Mouse (Mus musculus): ENCODE results near the gene Dok7. TPM values are rescaled to one million over a fixed set of nuclear protein-coding genes. Genes with fewer than 3 reads are reported as not detected.

Gene Dok7
- polyA plus RNA-seq, 1 experiment from 2014 or later: 1.1 TPM

DNA sequence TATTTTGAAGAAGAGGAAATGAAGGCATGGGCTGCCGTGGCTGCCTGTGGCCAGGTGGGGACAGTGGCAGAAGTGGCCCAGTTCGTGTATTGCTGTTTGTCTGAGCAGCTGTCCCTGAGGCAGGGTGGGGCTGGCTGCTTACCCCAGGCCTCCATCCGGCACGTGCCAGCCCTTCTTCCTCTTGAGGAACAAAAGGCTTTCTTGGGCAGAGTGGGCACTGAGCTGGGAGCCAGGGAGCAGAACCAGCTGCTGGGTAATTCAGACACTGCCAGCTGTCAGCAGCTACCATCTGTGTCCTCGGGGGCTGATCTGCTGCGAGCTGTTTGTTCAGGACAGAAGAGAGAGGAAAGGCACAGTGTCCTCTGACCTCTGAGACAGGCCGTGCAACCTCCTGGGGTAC lies 14.4 kb downstream of the Dok7 start:
- H3K36me3 ChIP-seq (ENCODE audit: control insufficient read depth, insufficient read depth, low read length): no peaks in the 10 kb centered on the region
- H3K4me2 ChIP-seq (ENCODE audit: low read depth): no peak overlapping the region
- no peak overlapping the region for H3K4me3 ChIP-seq (ENCODE audit: low read depth, low read length)
- H3K4me1 ChIP-seq (ENCODE audit: control insufficient read depth, insufficient read depth, low read length): no peaks in the 10 kb centered on the region
- no peak for ATAC-seq (ENCODE audit: insufficient read depth, low FRiP score, low TSS enrichment)
- H3K27ac ChIP-seq (ENCODE audit: low read depth, low read length): no peak overlapping the region
- H3K9ac ChIP-seq (ENCODE audit: low read length): no peak overlapping the region
- no peaks in the 10 kb centered on the region for H3K27me3 ChIP-seq (ENCODE audit: control insufficient read depth, insufficient read depth, low read length)
- DNase-seq (ENCODE audit: low spot score): no peak
- WGBS: 48% methylated on average over 7 of the region's 7 CpGs
- no peaks in the 10 kb centered on the region for H3K9me3 ChIP-seq (ENCODE audit: control insufficient read depth, low read length)

- no peak for DNase-seq (ENCODE audit: low spot score)
- no peak overlapping the region for H3K9ac ChIP-seq (ENCODE audit: low read length)
- H3K4me1 ChIP-seq (ENCODE audit: control insufficient read depth, insufficient read depth, low read length): no peaks in the 10 kb centered on the region
- no peak for ATAC-seq (ENCODE audit: insufficient read depth, low FRiP score, low TSS enrichment)
- no peak overlapping the region for H3K27ac ChIP-seq (ENCODE audit: low read depth, low read length)
- no peaks in the 10 kb centered on the region for H3K27me3 ChIP-seq (ENCODE audit: control insufficient read depth, insufficient read depth, low read length)
- no peaks in the 10 kb centered on the region for H3K36me3 ChIP-seq (ENCODE audit: control insufficient read depth, insufficient read depth, low read length)
- H3K4me3 ChIP-seq (ENCODE audit: low read depth, low read length): no peak overlapping the region
- H3K9me3 ChIP-seq (ENCODE audit: control insufficient read depth, low read length): no peaks in the 10 kb centered on the region
- H3K4me2 ChIP-seq (ENCODE audit: low read depth): no peak overlapping the region
- 92% methylated on average over 6 of the region's 6 CpGs for WGBS
Observed at GRCm38 (mm10) chr5:35071855-35072254, 15.3 kb downstream of the Dok7 start.

DNA sequence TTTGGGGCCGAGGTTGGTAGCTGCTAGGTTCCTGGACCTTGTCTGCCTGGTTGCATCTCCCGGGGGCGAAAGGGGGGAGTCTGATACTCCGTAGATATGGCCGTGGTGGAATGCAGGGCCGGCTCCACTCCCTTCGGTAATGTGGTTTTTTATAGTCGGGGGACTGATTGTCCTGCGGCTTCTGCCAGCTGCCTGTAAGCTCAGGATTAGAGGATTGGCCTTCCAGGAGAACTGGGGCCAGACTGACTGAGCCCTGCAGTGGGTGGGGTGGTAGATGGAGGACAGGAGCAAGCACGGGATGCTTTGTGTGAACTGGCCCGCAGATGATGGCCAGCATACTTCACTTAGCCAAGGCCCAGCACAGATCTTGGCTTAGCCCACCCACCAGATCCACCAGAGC lies 16.7 kb downstream of the Dok7 start:
- ATAC-seq (ENCODE audit: insufficient read depth, low FRiP score, low TSS enrichment): no peak
- Histone ChIP-seq H3K4me3 (ENCODE audit: low read depth, low read length) (no peak overlapping the region), H3K27ac (ENCODE audit: low read depth, low read length) (no peak overlapping the region), H3K4me2 (ENCODE audit: low read depth) (no peak overlapping the region), H3K27me3 (ENCODE audit: control insufficient read depth, insufficient read depth, low read length) (no peaks in the 10 kb centered on the region), H3K9me3 (ENCODE audit: control insufficient read depth, low read length) (no peaks in the 10 kb centered on the region), H3K9ac (ENCODE audit: low read length) (no peak overlapping the region), H3K4me1 (ENCODE audit: control insufficient read depth, insufficient read depth, low read length) (no peaks in the 10 kb centered on the region), H3K36me3 (ENCODE audit: control insufficient read depth, insufficient read depth, low read length) (no peaks in the 10 kb centered on the region)
- no peak for DNase-seq (ENCODE audit: low spot score)
- 81% methylated on average over 11 of the region's 11 CpGs for WGBS

GRCm38 (mm10) chr5:35073992-35074391 lies 17.4 kb downstream of the Dok7 start:
- WGBS: 75% methylated on average over 9 of the region's 9 CpGs
- Histone ChIP-seq H3K4me2 (ENCODE audit: low read depth) (no peak overlapping the region), H3K27me3 (ENCODE audit: control insufficient read depth, insufficient read depth, low read length) (peaks cover 5% of the 10 kb centered on the region), H3K36me3 (ENCODE audit: control insufficient read depth, insufficient read depth, low read length) (no peaks in the 10 kb centered on the region), H3K9ac (ENCODE audit: low read length) (no peak overlapping the region), H3K4me1 (ENCODE audit: control insufficient read depth, insufficient read depth, low read length) (no peaks in the 10 kb centered on the region), H3K27ac (ENCODE audit: low read depth, low read length) (no peak overlapping the region), H3K4me3 (ENCODE audit: low read depth, low read length) (no peak overlapping the region), H3K9me3 (ENCODE audit: control insufficient read depth, low read length) (no peaks in the 10 kb centered on the region)
- DNase-seq (ENCODE audit: low spot score): no peak
- ATAC-seq (ENCODE audit: insufficient read depth, low FRiP score, low TSS enrichment): no peak

DNA sequence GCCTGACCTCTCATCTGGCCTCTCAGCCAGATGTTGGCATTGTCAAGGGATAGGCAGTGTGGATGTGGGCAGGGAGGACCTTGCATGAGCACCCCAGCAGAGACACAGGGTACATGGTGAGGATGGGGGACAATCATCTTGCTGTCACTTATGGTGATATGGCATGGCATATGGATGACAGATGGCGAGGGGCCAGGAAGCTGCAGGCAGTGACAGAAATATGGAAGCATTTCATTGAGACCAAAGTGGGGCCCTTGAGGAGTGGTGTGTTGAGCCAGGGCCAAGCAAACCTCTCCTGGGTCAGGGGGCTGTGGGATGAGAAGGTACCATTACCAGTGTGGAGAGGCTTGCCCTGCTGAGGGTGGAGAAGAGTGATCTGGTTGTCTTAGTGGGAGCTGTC lies 19.8 kb downstream of the Dok7 start:
- H3K27me3 ChIP-seq (ENCODE audit: control insufficient read depth, insufficient read depth, low read length): peaks cover 12% of the 10 kb centered on the region
- H3K36me3 ChIP-seq (ENCODE audit: control insufficient read depth, insufficient read depth, low read length): no peaks in the 10 kb centered on the region
- no peak overlapping the region for H3K4me3 ChIP-seq (ENCODE audit: low read depth, low read length)
- no peaks in the 10 kb centered on the region for H3K4me1 ChIP-seq (ENCODE audit: control insufficient read depth, insufficient read depth, low read length)
- 93% methylated on average over 1 of the region's 1 CpGs for WGBS
- no peaks in the 10 kb centered on the region for H3K9me3 ChIP-seq (ENCODE audit: control insufficient read depth, low read length)
- no peak overlapping the region for H3K4me2 ChIP-seq (ENCODE audit: low read depth)
- H3K27ac ChIP-seq (ENCODE audit: low read depth, low read length): no peak overlapping the region
- ATAC-seq (ENCODE audit: insufficient read depth, low FRiP score, low TSS enrichment) (no peak), DNase-seq (ENCODE audit: low spot score) (no peak)
- H3K9ac ChIP-seq (ENCODE audit: low read length): no peak overlapping the region

GRCm38 (mm10) chr5:35079101-35079500 lies 22.5 kb downstream of the Dok7 start:
- H3K4me2 ChIP-seq (ENCODE audit: low read depth): no peak overlapping the region
- H3K9me3 ChIP-seq (ENCODE audit: control insufficient read depth, low read length): no peaks in the 10 kb centered on the region
- DNase-seq (ENCODE audit: low spot score): no peak
- no peak overlapping the region for H3K4me3 ChIP-seq (ENCODE audit: low read depth, low read length)
- no peak for ATAC-seq (ENCODE audit: insufficient read depth, low FRiP score, low TSS enrichment)
- H3K27ac ChIP-seq (ENCODE audit: low read depth, low read length): no peak overlapping the region
- no peaks in the 10 kb centered on the region for H3K4me1 ChIP-seq (ENCODE audit: control insufficient read depth, insufficient read depth, low read length)
- peaks cover 12% of the 10 kb centered on the region for H3K27me3 ChIP-seq (ENCODE audit: control insufficient read depth, insufficient read depth, low read length)
- WGBS: 38% methylated on average over 18 of the region's 18 CpGs
- no peak overlapping the region for H3K9ac ChIP-seq (ENCODE audit: low read length)
- H3K36me3 ChIP-seq (ENCODE audit: control insufficient read depth, insufficient read depth, low read length): no peaks in the 10 kb centered on the region

DNA sequence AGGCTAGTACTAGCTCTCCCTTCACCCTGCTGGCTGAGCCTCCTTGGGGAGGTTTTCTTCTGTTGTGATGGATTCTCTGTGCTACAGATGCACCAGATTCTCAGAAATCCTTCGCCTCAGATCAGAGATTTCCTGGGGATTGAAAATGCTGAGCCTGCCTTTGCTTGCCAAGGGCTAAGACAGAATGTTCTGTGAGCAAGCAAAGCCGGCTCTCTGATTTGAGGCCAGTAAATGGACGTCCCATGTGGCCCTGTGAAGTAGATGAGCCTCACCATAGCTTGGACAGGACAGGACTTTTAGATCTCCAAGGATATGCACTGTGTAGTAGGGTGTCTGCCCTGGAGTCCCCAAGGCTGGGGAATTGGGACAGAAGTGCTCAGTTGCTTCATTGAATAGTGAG lies 28.3 kb downstream of the Dok7 start:
- H3K9ac ChIP-seq (ENCODE audit: low read length): no peak overlapping the region
- DNase-seq (ENCODE audit: low spot score): no peak
- H3K4me2 ChIP-seq (ENCODE audit: low read depth): no peak overlapping the region
- no peak overlapping the region for H3K27ac ChIP-seq (ENCODE audit: low read depth, low read length)
- no peaks in the 10 kb centered on the region for H3K27me3 ChIP-seq (ENCODE audit: control insufficient read depth, insufficient read depth, low read length)
- H3K4me1 ChIP-seq (ENCODE audit: control insufficient read depth, insufficient read depth, low read length): no peaks in the 10 kb centered on the region
- WGBS: 69% methylated on average over 3 of the region's 3 CpGs
- H3K4me3 ChIP-seq (ENCODE audit: low read depth, low read length): no peak overlapping the region
- no peaks in the 10 kb centered on the region for H3K9me3 ChIP-seq (ENCODE audit: control insufficient read depth, low read length)
- no peaks in the 10 kb centered on the region for H3K36me3 ChIP-seq (ENCODE audit: control insufficient read depth, insufficient read depth, low read length)
- ATAC-seq (ENCODE audit: insufficient read depth, low FRiP score, low TSS enrichment): no peak

- Histone ChIP-seq H3K27me3 (ENCODE audit: control insufficient read depth, insufficient read depth, low read length) (no peaks in the 10 kb centered on the region), H3K4me1 (ENCODE audit: control insufficient read depth, insufficient read depth, low read length) (no peaks in the 10 kb centered on the region), H3K4me2 (ENCODE audit: low read depth) (no peak overlapping the region), H3K9ac (ENCODE audit: low read length) (no peak overlapping the region), H3K36me3 (ENCODE audit: control insufficient read depth, insufficient read depth, low read length) (peaks cover 3% of the 10 kb centered on the region; the same call in 1 of the 2 replicates), H3K9me3 (ENCODE audit: control insufficient read depth, low read length) (no peaks in the 10 kb centered on the region), H3K27ac (ENCODE audit: low read depth, low read length) (no peak overlapping the region), H3K4me3 (ENCODE audit: low read depth, low read length) (no peak overlapping the region)
- DNase-seq (ENCODE audit: low spot score) (peak; percentile 61), ATAC-seq (ENCODE audit: insufficient read depth, low FRiP score, low TSS enrichment) (no peak)
- WGBS: 66% methylated on average over 9 of the region's 9 CpGs
Observed at GRCm38 (mm10) chr5:35088785-35089613, 32.4 kb downstream of the Dok7 start.

- 82% methylated on average over 5 of the region's 5 CpGs for WGBS
- Histone ChIP-seq H3K4me2 (ENCODE audit: low read depth) (no peak overlapping the region), H3K27ac (ENCODE audit: low read depth, low read length) (no peak overlapping the region), H3K4me3 (ENCODE audit: low read depth, low read length) (no peak overlapping the region), H3K36me3 (ENCODE audit: control insufficient read depth, insufficient read depth, low read length) (peaks cover 5% of the 10 kb centered on the region; the same call in 1 of the 2 replicates), H3K4me1 (ENCODE audit: control insufficient read depth, insufficient read depth, low read length) (no peaks in the 10 kb centered on the region), H3K9me3 (ENCODE audit: control insufficient read depth, low read length) (no peaks in the 10 kb centered on the region), H3K9ac (ENCODE audit: low read length) (no peak overlapping the region), H3K27me3 (ENCODE audit: control insufficient read depth, insufficient read depth, low read length) (no peaks in the 10 kb centered on the region)
- DNase-seq (ENCODE audit: low spot score): no peak
- ATAC-seq (ENCODE audit: insufficient read depth, low FRiP score, low TSS enrichment): no peak
Observed at GRCm38 (mm10) chr5:35089614-35089963, 33.0 kb downstream of the Dok7 start.

Measured in neural tube, embryonic 11.5 days (tissue).